Mouse (Mus musculus): ENCODE measurements around the gene Tex50. TPM values are rescaled to one million over a fixed set of nuclear protein-coding genes. Genes with fewer than 3 reads are reported as not detected.

Tex50 gene
- polyA plus RNA-seq, 1 experiment from 2014 or later, result not detected

DNA sequence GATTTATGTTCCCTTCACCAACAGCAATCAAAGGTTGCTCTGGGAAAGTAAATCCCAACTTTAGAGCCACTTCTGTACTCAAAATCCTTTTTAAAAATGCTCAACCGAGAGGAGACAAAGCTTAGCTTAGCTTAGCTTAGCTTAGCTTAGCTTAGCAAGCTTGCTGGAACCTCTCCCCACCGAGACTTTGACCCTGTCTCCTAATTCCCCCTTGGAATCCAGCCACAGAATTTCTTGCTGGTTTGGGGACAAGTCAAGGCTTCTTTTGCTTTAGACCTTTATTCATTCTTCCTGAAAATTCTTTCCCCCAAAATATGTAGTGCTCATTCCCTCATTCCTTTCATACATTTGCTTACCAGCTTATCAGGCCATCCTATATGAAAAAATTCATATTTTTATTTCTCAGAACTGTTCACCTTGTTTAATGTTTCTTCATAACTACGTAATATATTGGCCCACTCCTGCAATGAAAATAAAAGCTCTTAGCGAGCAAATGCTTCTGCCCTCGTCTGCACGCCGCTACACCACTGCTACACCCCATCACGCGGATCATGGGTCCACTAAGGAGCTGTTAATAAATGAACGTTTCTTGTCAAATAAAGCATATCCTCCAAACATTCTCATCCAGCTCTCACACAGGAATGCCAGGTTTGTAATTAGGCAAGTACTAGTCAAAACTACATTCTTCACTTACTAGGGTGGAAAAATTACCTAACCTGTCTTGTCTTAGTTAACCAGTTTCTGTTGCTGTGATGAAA is 36.3 kb downstream of the Tex50 start:
- H3K4me2 ChIP-seq, result no peak overlapping the region
- WGBS, result 90% methylated on average over 10 of the region's 10 CpGs

GRCm38 (mm10) chr1:161114591-161114990 is 44.5 kb downstream of the Tex50 start:
- H3K9me3 ChIP-seq (replicated peaks), result no peaks in the 10 kb centered on the region
- H3K36me3 ChIP-seq, result peaks cover under 1% of the 10 kb centered on the region
- H3K9ac ChIP-seq, result no peak overlapping the region
- H3K27ac ChIP-seq (ENCODE audit: poor library complexity, severe bottlenecking), result no peak overlapping the region
- no peaks in the 10 kb centered on the region for H3K4me1 ChIP-seq (replicated peaks)
- H3K4me2 ChIP-seq, result no peak overlapping the region
- H3K27me3 ChIP-seq (replicated peaks), result no peaks in the 10 kb centered on the region
- no peak for ATAC-seq (ENCODE audit: insufficient number of reproducible peaks, low FRiP score)
- no peak overlapping the region for H3K4me3 ChIP-seq

More for the DNA sequence above, 36.3 kb downstream of the Tex50 start:
- H3K9ac ChIP-seq, result no peak overlapping the region
- H3K27ac ChIP-seq (ENCODE audit: poor library complexity, severe bottlenecking), result no peak overlapping the region
- H3K4me1 ChIP-seq (replicated peaks), result no peaks in the 10 kb centered on the region
- no peaks in the 10 kb centered on the region for H3K9me3 ChIP-seq (replicated peaks)
- ATAC-seq (ENCODE audit: insufficient number of reproducible peaks, low FRiP score), result no peak
- no peaks in the 10 kb centered on the region for H3K27me3 ChIP-seq (replicated peaks)
- H3K4me3 ChIP-seq, result no peak overlapping the region
- H3K36me3 ChIP-seq, result peaks cover 13% of the 10 kb centered on the region

DNA sequence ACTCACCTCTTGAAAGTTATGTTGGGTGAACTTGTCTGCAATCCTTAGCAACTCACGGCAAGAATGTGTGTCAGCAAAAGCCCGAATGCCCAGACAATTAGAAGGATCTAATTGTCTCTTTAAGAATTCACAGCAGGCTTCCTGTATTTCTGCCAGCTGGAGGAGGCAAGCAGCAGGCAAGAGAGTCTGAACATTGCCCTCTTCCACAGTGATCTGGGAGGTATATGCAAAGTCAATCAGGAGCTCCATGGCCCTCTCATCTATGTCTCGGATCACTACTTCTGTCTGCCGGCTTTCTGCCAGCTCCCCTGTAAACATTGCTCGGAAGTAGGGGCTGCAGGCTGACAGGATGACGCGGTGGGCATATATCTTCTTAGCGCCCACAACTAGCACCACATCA is 49.9 kb downstream of the Tex50 start:
- Histone ChIP-seq H3K4me1 (replicated peaks) (no peaks in the 10 kb centered on the region), H3K4me3 (no peak overlapping the region), H3K4me2 (no peak overlapping the region), H3K9me3 (replicated peaks) (no peaks in the 10 kb centered on the region), H3K27me3 (replicated peaks) (no peaks in the 10 kb centered on the region), H3K9ac (no peak overlapping the region), H3K27ac (ENCODE audit: poor library complexity, severe bottlenecking) (no peak overlapping the region), H3K36me3 (peaks cover 26% of the 10 kb centered on the region)
- WGBS, result 86% methylated on average over 8 of the region's 8 CpGs
- ATAC-seq (ENCODE audit: insufficient number of reproducible peaks, low FRiP score), result no peak

Other genes starting within 250 kb of the Tex50 start
- 2.1 and 2.3 TPM in 2 replicates for gene Serpinc1, start 180.7 kb downstream of the Tex50 start, polyA plus RNA-seq (2016; fragmentation: Nextera tagmentation; extraction: Ambion mirVana)
- 7.8 and 8.1 TPM in 2 replicates for gene Zbtb37, start 124.5 kb downstream of the Tex50 start, polyA plus RNA-seq (2016; fragmentation: Nextera tagmentation; extraction: Ambion mirVana)
- gene Dars2, start 88.7 kb downstream of the Tex50 start, polyA plus RNA-seq (2016; fragmentation: Nextera tagmentation; extraction: Ambion mirVana), result 35.2 and 38.4 TPM in 2 replicates
- 17.0 and 17.8 TPM in 2 replicates for gene Cenpl, start 88.6 kb downstream of the Tex50 start, polyA plus RNA-seq (2016; fragmentation: Nextera tagmentation; extraction: Ambion mirVana)
- 14.6 and 15.2 TPM in 2 replicates for gene Klhl20, start 27.8 kb downstream of the Tex50 start, polyA plus RNA-seq (2016; fragmentation: Nextera tagmentation; extraction: Ambion mirVana)
- gene Ankrd45, start 16.6 kb downstream of the Tex50 start, polyA plus RNA-seq (2016; fragmentation: Nextera tagmentation; extraction: Ambion mirVana), result 3.4 and 4.0 TPM in 2 replicates
- gene Prdx6, start 91.9 kb upstream of the Tex50 start, polyA plus RNA-seq (2016; fragmentation: Nextera tagmentation; extraction: Ambion mirVana), result 391 and 403 TPM in 2 replicates
- 0.10 TPM in 1 of 2 replicates, not detected in the other for gene Tnfsf4, start 236.1 kb upstream of the Tex50 start, polyA plus RNA-seq (2016; fragmentation: Nextera tagmentation; extraction: Ambion mirVana)

Measured in heart, embryonic 12.5 days (tissue).